Mouse (Mus musculus) hindbrain, embryonic 11.5 days (tissue): Measurements from ENCODE around the gene Acadvl. TPM values are rescaled to one million over a fixed set of nuclear protein-coding genes. Genes with fewer than 3 reads are reported as not detected.

Experiments used
- ATAC-seq: fragments of 200-750 bp; cut with Nextera tagmentation; 2 replicates; pipeline ENCODE4 v1.8.0; 2017; ENCODE audit warnings: mild to moderate bottlenecking, moderate TSS enrichment, moderate library complexity; ENCODE audit not compliant: low FRiP score
- DNase-seq: peaks from one replicate; pipeline ENCODE4 v3.0.0-alpha.2; 2015; ENCODE audit warnings: low spot score
- H3K27ac ChIP-seq: fragments of 300-500 bp; sonication (generic); 2 replicates; pipeline ENCODE4 v1.5.1; 2014; ENCODE audit warnings: mild to moderate bottlenecking, low read depth, low read length
- H3K27me3 ChIP-seq: fragments of 300-500 bp; sonication (generic); 2 replicates; pipeline ENCODE4 v1.6.1; 2014; ENCODE audit warnings: mild to moderate bottlenecking, low read length, moderate library complexity, mixed read lengths; ENCODE audit not compliant: control insufficient read depth, insufficient read depth
- H3K36me3 ChIP-seq: fragments of 300-500 bp; sonication (generic); 2 replicates; pipeline ENCODE4 v1.6.1; 2014; ENCODE audit warnings: mild to moderate bottlenecking, low read length, moderate library complexity, mixed read lengths; ENCODE audit not compliant: control insufficient read depth, insufficient read depth
- H3K4me1 ChIP-seq: fragments of 300-500 bp; sonication (generic); replicated peaks from 2 replicates; pipeline ENCODE4 v1.6.1; 2014; ENCODE audit warnings: low read length, mixed read lengths; ENCODE audit not compliant: control insufficient read depth, insufficient read depth
- H3K4me2 ChIP-seq: fragments of 300-500 bp; sonication (generic); replicated peaks from 2 replicates; pipeline ENCODE4 v1.6.1; 2014; ENCODE audit warnings: mild to moderate bottlenecking, low read depth, low read length
- H3K4me3 ChIP-seq: fragments of 300-500 bp; sonication (generic); 2 replicates; pipeline ENCODE4 v1.5.1; 2014; ENCODE audit warnings: low read depth, low read length
- H3K9ac ChIP-seq: fragments of 300-500 bp; sonication (generic); 2 replicates; pipeline ENCODE4 v1.6.1; 2014; ENCODE audit warnings: low read depth, low read length
- H3K9me3 ChIP-seq: fragments of 300-500 bp; sonication (generic); 2 replicates; pipeline ENCODE4 v1.6.1; 2016; ENCODE audit warnings: low read length; ENCODE audit not compliant: control insufficient read depth
- WGBS: fragments of 180-500 bp; shearing (Covaris S2); extraction: QIAGEN DNeasy Blood & Tissue Kit; methylation state at CpG from one replicate; pipeline ENCODE4 v1.1.7; 2014; 5-methylcytosine and 5-hydroxymethylcytosine counted together
- polyA plus RNA-seq: library from polyadenylated mRNA; unstranded; fragments of >200 nt; fragmentation: Nextera tagmentation; extraction: Ambion mirVana; gene quantifications from 2 replicates; pipeline ENCODE4 v1.2.1, GENCODE M21; 2014

Acadvl gene
- polyA plus RNA-seq, 1 experiment from 2014 or later, result 45.1 TPM

DNA sequence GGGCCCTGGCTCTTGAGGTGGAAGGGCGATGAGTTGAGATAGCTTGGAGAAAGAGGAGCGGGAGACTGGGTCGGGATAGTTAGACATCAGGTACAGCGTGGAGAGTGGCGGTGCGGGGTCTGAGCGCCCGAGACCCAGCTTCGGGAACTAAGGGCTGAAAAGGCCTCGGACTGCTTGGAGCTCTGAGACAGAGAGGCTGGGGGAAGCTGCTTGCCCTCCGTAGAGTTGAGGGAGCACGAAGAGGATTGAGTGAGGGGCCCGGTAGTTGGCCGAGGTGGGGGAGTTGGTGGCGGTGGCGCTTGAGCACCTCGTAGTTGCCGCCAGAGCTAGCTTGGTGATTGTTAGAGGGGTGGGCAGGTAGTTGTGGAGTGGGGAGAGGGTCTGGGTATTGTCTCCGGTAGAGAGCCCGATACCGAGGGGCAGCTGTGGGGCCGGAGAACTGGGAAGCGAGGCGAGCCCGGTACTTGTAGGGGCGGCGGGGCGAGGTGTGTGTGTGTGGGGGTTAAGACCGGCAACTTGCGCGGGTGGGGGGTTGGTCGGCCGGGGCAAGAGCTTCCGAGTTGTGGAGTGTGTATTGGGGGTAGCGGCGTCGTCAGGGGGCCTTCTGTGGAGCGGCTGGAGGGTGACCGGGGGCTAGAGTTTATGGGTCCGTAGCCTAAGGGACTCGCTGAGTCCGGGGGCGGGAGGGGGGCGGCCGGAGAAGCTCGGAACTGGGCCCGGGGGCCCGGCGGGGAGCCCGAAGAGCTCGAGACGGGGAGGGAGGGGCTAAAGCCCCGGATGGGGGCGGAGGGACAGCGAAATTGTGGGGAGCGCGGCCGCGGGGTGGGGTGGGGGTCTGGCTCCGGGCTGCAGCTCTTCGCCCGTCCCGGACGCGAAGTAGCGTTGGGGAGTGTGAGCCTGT, 18.8 kb downstream of the Acadvl start:
- no peaks in the 10 kb centered on the region for H3K27me3 ChIP-seq
- peak overlapping the region; percentile 96 for H3K4me3 ChIP-seq
- H3K4me2 ChIP-seq, result peak overlapping the region; percentile 48
- no peaks in the 10 kb centered on the region for H3K9me3 ChIP-seq
- DNase-seq (no peak), ATAC-seq (0 out of 2 replicates have a peak, but pooled peaks have one; percentile 1)
- H3K9ac ChIP-seq, result peak overlapping the region; percentile 97
- H3K4me1 ChIP-seq, result peaks cover 12% of the 10 kb centered on the region
- H3K27ac ChIP-seq, result peak overlapping the region; percentile 96
- under 1% methylated on average over 53 of the region's 66 CpGs for WGBS
- peaks cover 11% of the 10 kb centered on the region for H3K36me3 ChIP-seq

DNA sequence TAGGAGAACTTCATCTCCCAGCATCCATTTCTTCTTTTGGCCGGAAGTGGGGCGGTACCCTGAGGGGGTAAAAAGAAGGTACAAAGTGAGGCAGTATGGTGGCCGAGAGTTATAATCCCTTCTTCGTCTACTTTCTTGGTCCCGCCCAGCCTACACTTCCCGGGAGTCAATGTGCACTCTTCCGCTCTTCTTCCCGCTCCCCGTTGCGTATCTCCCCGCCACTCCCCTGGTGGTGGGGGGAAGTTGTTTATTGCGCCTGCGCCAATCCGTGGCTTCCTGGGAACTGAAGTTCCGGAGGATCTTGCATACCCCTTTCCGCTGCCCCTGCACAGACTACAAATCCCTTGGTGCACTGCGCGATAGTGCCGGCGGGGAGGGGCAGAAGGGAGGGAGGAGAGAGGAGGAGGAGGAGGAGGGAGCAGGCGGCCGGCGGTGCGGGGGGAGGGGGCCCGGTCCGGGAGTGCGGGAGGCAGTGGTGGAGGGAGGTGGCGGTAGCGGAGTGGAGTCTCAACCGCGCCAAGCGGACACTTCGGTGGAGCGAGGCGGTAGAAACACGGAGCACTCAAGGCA, 19.7 kb downstream of the Acadvl start, which contains the start of gene Phf23:
Gene Phf23 (plus strand): TSS at position 387 of the 570 bp plus-strand sequence.
- H3K4me1 ChIP-seq, result peaks cover 12% of the 10 kb centered on the region
- H3K27ac ChIP-seq, result peak within 1 kb of the TSS; percentile 96
- H3K9ac ChIP-seq, result peak within 1 kb of the TSS; percentile 97
- H3K4me2 ChIP-seq, result peak within 1 kb of the TSS; percentile 48
- under 1% methylated on average over 35 of the region's 36 CpGs for WGBS
- peak within 1 kb of the TSS; percentile 96 for H3K4me3 ChIP-seq
- peaks cover 11% of the 10 kb centered on the region for H3K36me3 ChIP-seq
- ATAC-seq (peak; percentile 81), DNase-seq (peak; percentile 98)
- H3K27me3 ChIP-seq, result no peaks in the 10 kb centered on the region
- no peaks in the 10 kb centered on the region for H3K9me3 ChIP-seq

DNA sequence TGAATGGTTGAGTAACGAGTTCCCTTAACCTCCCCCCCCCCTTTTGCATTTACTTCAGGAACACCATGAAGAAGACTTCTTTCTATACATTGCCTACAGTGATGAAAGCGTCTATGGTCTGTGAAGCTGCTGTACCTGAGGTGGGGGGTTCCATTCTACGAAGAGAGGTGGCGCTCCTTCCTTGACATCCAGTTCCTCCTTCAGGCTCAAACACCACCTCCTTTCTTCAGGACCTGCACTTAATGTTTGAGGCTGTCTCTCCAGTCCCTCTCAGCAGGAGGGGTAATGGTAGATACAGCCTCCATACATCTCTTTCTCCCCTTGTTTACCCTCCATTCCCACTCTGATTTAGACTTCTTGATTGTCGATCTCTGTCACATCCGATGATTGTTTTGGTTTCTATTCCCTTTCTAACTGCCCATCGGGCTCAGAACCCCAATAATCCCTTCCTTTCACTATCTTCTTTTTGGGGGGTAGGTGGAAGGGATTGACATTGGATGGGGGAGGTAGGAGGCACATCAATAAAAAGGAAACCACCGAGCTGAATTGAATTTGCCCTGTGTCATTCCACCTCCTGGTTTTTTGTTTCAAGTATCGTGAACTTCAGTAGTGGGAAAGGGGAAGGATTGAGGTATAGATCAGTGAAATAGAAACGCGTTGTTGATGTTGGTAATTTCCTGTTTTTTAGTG, 20.7 kb downstream of the Acadvl start:
- H3K36me3 ChIP-seq, result peaks cover 9% of the 10 kb centered on the region
- H3K4me1 ChIP-seq, result peaks cover 12% of the 10 kb centered on the region
- no peak overlapping the region for H3K27ac ChIP-seq
- 87% methylated on average over 11 of the region's 11 CpGs for WGBS
- no peak overlapping the region for H3K9ac ChIP-seq
- no peaks in the 10 kb centered on the region for H3K9me3 ChIP-seq
- peak overlapping the region; percentile 96 for H3K4me3 ChIP-seq
- no peak overlapping the region for H3K4me2 ChIP-seq
- no peaks in the 10 kb centered on the region for H3K27me3 ChIP-seq
- DNase-seq (no peak), ATAC-seq (no peak)

DNA sequence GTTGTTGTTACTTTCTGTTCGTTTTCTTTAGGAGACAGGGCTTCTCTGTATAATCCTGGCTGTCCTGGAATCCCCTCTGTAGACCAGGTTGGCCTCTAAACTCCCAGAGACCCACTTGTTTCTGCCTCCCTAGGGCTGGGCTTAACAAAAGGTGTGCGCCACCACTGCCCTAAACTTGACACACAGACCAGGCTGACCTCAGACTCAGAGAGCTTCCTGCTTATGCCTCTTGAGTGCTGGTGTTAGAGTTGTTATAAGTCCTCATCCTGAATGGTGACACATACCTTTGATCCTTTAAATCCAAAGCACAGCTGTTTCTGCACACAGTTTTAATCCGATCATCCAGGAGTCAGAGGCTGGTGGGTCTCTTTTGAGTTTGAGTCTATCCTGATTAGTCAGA, 22.3 kb downstream of the Acadvl start:
- H3K27ac ChIP-seq, result no peak overlapping the region
- no peaks in the 10 kb centered on the region for H3K9me3 ChIP-seq
- no peak for ATAC-seq
- no peak overlapping the region for H3K9ac ChIP-seq
- H3K27me3 ChIP-seq, result no peaks in the 10 kb centered on the region
- no peak for DNase-seq
- H3K4me3 ChIP-seq, result peak overlapping the region; percentile 65; the same call in 1 of the 2 replicates
- peaks cover 7% of the 10 kb centered on the region; the same call in 1 of the 2 replicates for H3K36me3 ChIP-seq
- WGBS, result 92% methylated on average over 3 of the region's 3 CpGs
- peaks cover 12% of the 10 kb centered on the region for H3K4me1 ChIP-seq
- H3K4me2 ChIP-seq, result peak overlapping the region; percentile 75; the same call in 1 of the 2 replicates

GRCm38 (mm10) chr11:69992396-69992795, 22.8 kb downstream of the Acadvl start:
- peak overlapping the region; percentile 65 for H3K4me3 ChIP-seq
- 92% methylated on average over 10 of the region's 10 CpGs for WGBS
- H3K36me3 ChIP-seq, result peaks cover 7% of the 10 kb centered on the region; the same call in 1 of the 2 replicates
- no peak for DNase-seq
- peaks cover 8% of the 10 kb centered on the region for H3K4me1 ChIP-seq
- H3K9me3 ChIP-seq, result no peaks in the 10 kb centered on the region
- no peaks in the 10 kb centered on the region for H3K27me3 ChIP-seq
- H3K4me2 ChIP-seq, result peak overlapping the region; percentile 75
- ATAC-seq, result no peak
- no peak overlapping the region for H3K9ac ChIP-seq
- no peak overlapping the region for H3K27ac ChIP-seq

DNA sequence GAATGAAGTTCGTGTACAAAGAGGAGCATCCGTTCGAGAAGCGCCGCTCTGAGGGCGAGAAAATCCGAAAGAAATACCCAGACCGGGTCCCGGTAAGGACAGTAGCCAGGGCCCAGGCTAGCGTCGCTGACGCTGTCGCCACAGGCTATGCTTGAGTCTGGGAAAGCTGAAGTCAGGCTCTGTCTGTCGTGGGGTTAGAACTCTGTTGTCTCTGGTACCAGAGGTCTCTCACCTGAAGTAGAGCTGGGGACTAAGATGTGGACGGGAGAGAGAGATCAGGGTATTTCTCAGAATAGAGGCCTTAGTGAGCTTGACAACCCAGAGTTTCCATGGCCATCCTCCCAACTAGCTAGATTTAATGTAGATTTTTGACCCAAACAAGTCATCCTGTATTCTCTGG, 23.5 kb downstream of the Acadvl start:
- H3K4me2 ChIP-seq, result peak overlapping the region; percentile 75
- H3K36me3 ChIP-seq, result peaks cover 7% of the 10 kb centered on the region; the same call in 1 of the 2 replicates
- H3K4me1 ChIP-seq, result peaks cover 8% of the 10 kb centered on the region
- H3K4me3 ChIP-seq, result peak overlapping the region; percentile 65
- peak overlapping the region; percentile 85 for H3K9ac ChIP-seq
- WGBS, result under 1% methylated on average over 15 of the region's 15 CpGs
- no peak for DNase-seq
- no peaks in the 10 kb centered on the region for H3K27me3 ChIP-seq
- ATAC-seq, result 0 out of 2 replicates have a peak, but pooled peaks have one; percentile 18
- peak overlapping the region; percentile 80 for H3K27ac ChIP-seq
- no peaks in the 10 kb centered on the region for H3K9me3 ChIP-seq

DNA sequence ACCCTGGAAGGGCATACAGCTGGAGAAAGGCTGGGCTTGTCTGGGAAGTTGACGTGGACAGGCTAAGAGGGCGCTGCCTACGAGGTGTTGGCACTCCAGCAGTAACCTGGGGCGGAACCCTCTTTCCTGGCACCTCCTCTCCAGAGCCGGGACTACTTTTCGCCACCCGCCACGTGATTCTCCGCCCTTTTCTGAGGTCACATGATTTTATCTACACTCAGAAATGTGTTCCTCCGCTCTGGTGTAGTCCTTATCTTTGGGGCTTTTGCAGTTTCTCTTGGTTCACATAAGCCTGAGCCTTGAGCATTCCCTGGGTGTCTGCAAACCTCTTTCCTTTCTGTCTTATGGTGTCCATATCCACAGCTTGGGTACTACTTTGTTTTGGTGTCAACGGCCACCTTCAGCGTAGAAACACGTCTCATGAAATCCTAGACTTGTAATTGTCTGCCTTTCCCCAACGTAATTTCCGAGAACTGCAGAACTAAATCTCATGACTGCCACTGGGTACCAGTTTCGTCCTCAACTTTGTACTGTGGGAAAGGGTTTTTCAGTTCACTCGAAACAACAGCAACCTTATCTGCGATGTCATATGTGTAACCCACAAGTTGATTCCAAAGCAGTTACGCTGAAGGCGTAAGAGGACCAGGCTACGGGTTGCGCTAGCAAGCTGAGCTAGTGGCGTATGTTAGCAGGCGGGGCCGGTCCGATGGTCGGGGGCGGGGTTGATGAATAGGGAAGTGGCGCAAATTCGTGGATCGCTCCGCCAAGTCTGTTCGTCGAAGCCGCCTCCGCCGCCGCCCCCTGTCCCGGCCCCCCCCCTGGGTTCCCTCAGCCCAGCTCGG, 24.1 kb downstream of the Acadvl start, which contains the start of gene Gabarap:
Gene Gabarap (plus strand): TSS at position 294 of the 842 bp plus-strand sequence.
- WGBS, result under 1% methylated on average over 40 of the region's 40 CpGs

More for the DNA sequence above, 24.1 kb downstream of the Acadvl start, which contains the start of gene Gabarap:
- H3K36me3 ChIP-seq, result peaks cover 9% of the 10 kb centered on the region; the same call in 1 of the 2 replicates
- ATAC-seq (peak; percentile 70), DNase-seq (peak; percentile 95)
- H3K9ac ChIP-seq, result peak within 1 kb of the TSS; percentile 85
- peak within 1 kb of the TSS; percentile 75 for H3K4me2 ChIP-seq
- H3K27me3 ChIP-seq, result no peaks in the 10 kb centered on the region
- H3K4me3 ChIP-seq, result peak within 1 kb of the TSS; percentile 65
- peaks cover 8% of the 10 kb centered on the region for H3K4me1 ChIP-seq
- H3K9me3 ChIP-seq, result no peaks in the 10 kb centered on the region
- H3K27ac ChIP-seq, result peak within 1 kb of the TSS; percentile 80
